15 mouse cellular contexts compared by ENCODE assay signal in genomic region chr2:93476487-93476886, GRCm38 (mm10). TPM values are rescaled to one million over a fixed set of nuclear protein-coding genes. Genes with fewer than 3 reads are reported as not detected.
DNase-seq lines count a peak whose midpoint lies in the region; ATAC-seq lines count a peak whose summit lies in the region.
"Had no signal": no experiment of that assay in that cellular context is flagged by ENCODE, and none has a peak within 500 bp of the region (broad histone marks: within the 10 kb centered on the region; RNA-seq: fewer than 3 reads in every experiment).

No protein-coding gene starts in this region.

- no peak overlapping the region for H3K9ac ChIP-seq in heart, embryonic 12.5 days
- H3K9ac ChIP-seq: liver, embryonic 13.5 days; midbrain, embryonic 15.5 days had no signal

- no peak for ATAC-seq in heart, embryonic 12.5 days (ENCODE audit: insufficient number of reproducible peaks, low FRiP score)

- 68% methylated on average over 7 of the region's 7 CpGs for WGBS in heart, embryonic 12.5 days

- H3K4me2 ChIP-seq in heart, embryonic 12.5 days, result no peak overlapping the region
- H3K4me2 ChIP-seq: liver, embryonic 13.5 days; midbrain, embryonic 15.5 days had no signal

- DNase-seq in heart, adult 18-20 months, result peak; percentile 79
- DNase-seq in urinary bladder, postnatal 25 days (ENCODE audit: low spot score), result peak; percentile 48
- DNase-seq in urinary bladder, postnatal 10 days (ENCODE audit: low spot score), result no peak
- peak; percentile 62 to 78 for DNase-seq in heart, adult 9 months (ENCODE audit: low spot score in 2 of 2)
- no peak for DNase-seq in frontal cortex, postnatal 14 days (ENCODE audit: low spot score in 2 of 2)
- DNase-seq in left cerebral cortex, postnatal 14 days (ENCODE audit: low spot score in 2 of 2), result no peak
- DNase-seq: cerebellum, adult 11 months; kidney, postnatal 14 days; left cerebral cortex, postnatal 4 days; liver, embryonic 13.5 days; lung, postnatal 4 days; right cerebral cortex, postnatal 4 days; thymus, postnatal 36 days had no signal

- H3K36me3 ChIP-seq in heart, embryonic 12.5 days, result no peaks in the 10 kb centered on the region
- H3K36me3 ChIP-seq: liver, embryonic 13.5 days; midbrain, embryonic 15.5 days had no signal

- H3K27me3 ChIP-seq in heart, embryonic 12.5 days (replicated peaks), result peaks cover 24% of the 10 kb centered on the region

- H3K27ac ChIP-seq in heart, embryonic 12.5 days (ENCODE audit: poor library complexity, severe bottlenecking), result no peak overlapping the region
- H3K27ac ChIP-seq: liver, embryonic 13.5 days; midbrain, embryonic 15.5 days had no signal

- H3K9me3 ChIP-seq in heart, embryonic 12.5 days (replicated peaks), result no peaks in the 10 kb centered on the region
- H3K9me3 ChIP-seq: liver, embryonic 13.5 days; midbrain, embryonic 15.5 days had no signal

- no peaks in the 10 kb centered on the region for H3K4me1 ChIP-seq in heart, embryonic 12.5 days (replicated peaks)
- H3K4me1 ChIP-seq: liver, embryonic 13.5 days; midbrain, embryonic 15.5 days had no signal

- intact Hi-C loops in left cerebral cortex, postnatal 14 days (cut with DNase I), result loop anchor here (10.0 kb wide), 1 partner anchor 338 kb away; no protein-coding TSS in a partner anchor

- H3K4me3 ChIP-seq in heart, embryonic 12.5 days, result no peak overlapping the region
- H3K4me3 ChIP-seq: liver, embryonic 13.5 days; midbrain, embryonic 15.5 days had no signal

RNA-seq across cellular contexts. Expression of gene Cd82, which starts 13.5 kb away (rescaled TPM):
- 10 to 100 TPM; 13.8 to 23.8 TPM for total RNA-seq in heart, adult 18-20 months (2021)
- polyA plus RNA-seq in heart, embryonic 12.5 days (2016; fragmentation: Nextera tagmentation; extraction: Ambion mirVana), result 18.3 and 19.6 TPM in 2 replicates
- total RNA-seq in left cerebral cortex, postnatal 14 days (2021), result 10 to 100 TPM in 1 of 2 experiments, 1 to 10 TPM in 1; 9.5 to 10.1 TPM

Comparison
In these comparisons a context has a peak if more than half of its experiments do, and no peak if none do; other contexts are left out.
1. DNase-seq: peak in heart, adult 18-20 months (2 of 2), urinary bladder, postnatal 25 days (single experiment) and heart, adult 9 months (2 of 2); none in urinary bladder, postnatal 10 days (single experiment), frontal cortex, postnatal 14 days (0 of 2) and left cerebral cortex, postnatal 14 days (0 of 2).